Mouse (Mus musculus) cortical plate, adult 2 months (tissue): ENCODE results near the gene Sbk1. TPM values are rescaled to one million over a fixed set of nuclear protein-coding genes. Genes with fewer than 3 reads are reported as not detected.

Experiments used
- H3K27ac ChIP-seq: fragments of 200-500 bp; 2 replicates; pipeline ENCODE4 v1.5.1; 2012; ENCODE audit warnings: low read length, control low read depth, inconsistent platforms; ENCODE audit not compliant: insufficient read depth
- H3K4me1 ChIP-seq: fragments of 200-500 bp; 2 replicates; pipeline ENCODE4 v1.6.1; 2011; ENCODE audit warnings: low read length; ENCODE audit not compliant: control insufficient read depth, insufficient read depth
- H3K4me3 ChIP-seq: fragments of 200-500 bp; 2 replicates; pipeline ENCODE4 v1.5.1; 2011; ENCODE audit warnings: mild to moderate bottlenecking, low read length, control low read depth; ENCODE audit not compliant: insufficient read depth
- CTCF ChIP-seq: fragments of 200-500 bp; IDR thresholded peaks from 2 replicates; pipeline ENCODE4 v1.5.1; 2011; ENCODE audit warnings: mild to moderate bottlenecking, control low read depth, low read length; ENCODE audit not compliant: insufficient read depth; ENCODE audit errors: extremely low read depth
- POLR2A ChIP-seq: fragments of 200-500 bp; IDR thresholded peaks from 2 replicates; pipeline ENCODE4 v1.6.1; 2011; ENCODE audit warnings: mild to moderate bottlenecking, low read length, control low read depth; ENCODE audit not compliant: insufficient read depth; ENCODE audit errors: extremely low read depth
- polyA plus RNA-seq: library from polyadenylated mRNA; depleted of rRNA; stranded (reverse); fragments of >200 nt; gene quantifications from 2 replicates; pipeline ENCODE4 v1.2.3, GENCODE M21; 2012; rRNA removed

Gene Sbk1
- polyA plus RNA-seq = 46.1 and 49.2 TPM in 2 replicates

DNA sequence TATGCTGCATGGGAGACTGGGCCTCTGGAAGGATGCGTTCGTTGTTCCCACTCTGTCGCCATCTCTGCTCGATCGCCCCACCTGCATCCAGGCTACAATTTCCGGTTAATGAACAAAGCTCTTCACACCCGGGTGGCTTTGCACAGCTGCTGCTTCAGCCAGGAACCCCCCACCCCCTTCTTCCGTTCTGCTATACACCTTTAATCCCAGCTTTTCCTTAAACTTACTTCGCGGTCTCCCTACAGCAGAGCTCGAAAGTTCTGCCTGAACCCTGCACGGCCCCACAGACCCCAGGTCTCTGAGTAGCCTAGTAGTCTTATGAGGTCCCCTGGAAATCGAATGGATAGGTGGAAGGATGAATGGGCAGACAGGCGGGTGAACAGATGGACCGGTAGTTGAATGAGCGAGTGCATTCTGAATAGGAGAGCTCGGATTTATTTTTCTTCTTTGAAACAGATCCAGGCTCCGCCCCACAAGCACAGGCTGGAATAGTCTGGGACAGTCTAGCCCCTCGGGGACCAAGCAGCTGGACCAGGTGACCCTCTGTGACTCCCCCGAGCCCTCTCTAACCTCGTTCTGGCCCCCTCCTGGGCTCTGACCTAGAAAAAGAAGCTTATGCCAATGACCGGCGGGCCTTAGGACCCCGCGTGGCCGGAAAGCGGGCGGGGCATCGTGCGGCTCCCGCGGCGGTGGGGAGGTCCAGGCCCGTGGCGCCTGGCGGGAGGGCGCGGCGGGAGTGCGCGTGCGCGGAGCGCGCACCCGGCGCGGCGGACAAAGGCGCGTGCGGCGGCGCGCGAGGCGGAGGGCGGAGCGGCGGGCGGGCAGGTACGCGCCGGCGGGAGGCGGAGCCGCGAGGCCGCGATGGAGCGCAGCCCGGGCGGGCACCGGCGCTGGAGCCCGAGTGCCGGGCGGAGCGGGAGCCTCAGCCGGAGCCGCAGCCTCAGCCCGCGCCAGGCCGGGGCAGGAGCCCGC, at the start of gene Sbk1:
Gene Sbk1 (plus strand): TSS at position 908 of the 972 bp plus-strand sequence.
- H3K27ac ChIP-seq = peak within 1 kb of the TSS; percentile 91
- peak within 1 kb of the TSS; percentile 82 for H3K4me3 ChIP-seq
- 0 out of 2 replicates have a peak, but pooled peaks have one; percentile 28 for TF ChIP-seq POLR2A
- TF ChIP-seq CTCF = no peak
- H3K4me1 ChIP-seq = peaks cover 4% of the 10 kb centered on the region; the same call in 1 of the 2 replicates

DNA sequence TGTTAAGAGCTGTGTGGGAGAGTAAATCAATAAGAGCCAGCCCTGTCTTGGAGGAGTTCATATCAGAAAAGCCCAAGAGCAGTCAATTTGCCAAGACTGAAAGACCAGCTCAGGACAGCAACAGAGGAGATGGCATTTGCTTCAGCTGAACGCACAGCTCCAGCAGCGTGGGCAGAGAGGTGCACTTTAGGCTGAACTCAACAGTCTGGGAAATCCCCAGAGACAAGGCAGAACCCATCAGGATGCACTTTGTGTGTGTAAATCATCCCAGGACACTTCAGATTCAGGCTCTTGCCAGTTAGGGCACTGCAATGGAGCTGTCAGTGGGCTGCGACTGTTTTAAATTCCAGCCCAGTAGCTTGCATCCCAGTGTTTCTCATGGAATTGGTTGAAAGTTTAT, 49.7 kb upstream of the Sbk1 start:
- no peak overlapping the region for H3K4me3 ChIP-seq
- H3K4me1 ChIP-seq = no peaks in the 10 kb centered on the region
- no peak overlapping the region for H3K27ac ChIP-seq
- TF ChIP-seq CTCF (no peak), POLR2A (no peak)

GRCm38 (mm10) chr7:126226136-126226535, 46.3 kb upstream of the Sbk1 start:
- TF ChIP-seq POLR2A (no peak), CTCF (no peak)
- H3K4me1 ChIP-seq = no peaks in the 10 kb centered on the region
- no peak overlapping the region for H3K4me3 ChIP-seq
- H3K27ac ChIP-seq = no peak overlapping the region

- no peaks in the 10 kb centered on the region for H3K4me1 ChIP-seq
- no peak overlapping the region for H3K4me3 ChIP-seq
- no peak for TF ChIP-seq CTCF
- TF ChIP-seq POLR2A = no peak
- H3K27ac ChIP-seq = no peak overlapping the region
Measured at GRCm38 (mm10) chr7:126230357-126231148, 41.9 kb upstream of the Sbk1 start.

GRCm38 (mm10) chr7:126232345-126233071, 39.9 kb upstream of the Sbk1 start:
- Histone ChIP-seq H3K4me3 (no peak overlapping the region), H3K27ac (no peak overlapping the region), H3K4me1 (no peaks in the 10 kb centered on the region; the same call in 1 of the 2 replicates)
- no peak for TF ChIP-seq POLR2A

- H3K27ac ChIP-seq = no peak overlapping the region
- no peak overlapping the region for H3K4me3 ChIP-seq
- H3K4me1 ChIP-seq = no peaks in the 10 kb centered on the region; the same call in 1 of the 2 replicates
- TF ChIP-seq POLR2A (no peak), CTCF (no peak)
Measured at GRCm38 (mm10) chr7:126234611-126235010, 37.8 kb upstream of the Sbk1 start.

- H3K4me1 ChIP-seq = no peaks in the 10 kb centered on the region; the same call in 1 of the 2 replicates
- no peak overlapping the region for H3K4me3 ChIP-seq
- no peak for TF ChIP-seq CTCF
- TF ChIP-seq POLR2A = no peak
- H3K27ac ChIP-seq = no peak overlapping the region
Measured at GRCm38 (mm10) chr7:126236083-126236793, 36.2 kb upstream of the Sbk1 start.

DNA sequence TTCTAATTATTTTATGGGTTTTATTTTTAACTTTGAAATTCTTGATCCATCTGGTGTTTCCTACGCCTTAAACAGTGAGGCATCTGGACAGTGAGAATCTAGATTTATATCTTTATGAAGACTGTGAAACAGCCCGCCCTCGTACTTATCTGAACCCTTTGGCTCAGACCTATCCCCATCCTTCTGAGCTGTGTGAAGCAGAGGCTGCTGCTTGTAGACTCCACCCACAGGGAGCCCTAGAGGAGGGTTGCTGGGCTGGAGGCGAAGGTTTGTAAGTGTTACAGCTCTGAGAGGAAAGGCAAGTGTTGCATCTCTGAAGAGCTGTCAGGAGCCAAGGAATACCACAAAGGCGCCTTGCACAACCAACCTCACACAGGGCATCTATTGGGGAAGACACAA, 35.6 kb upstream of the Sbk1 start:
- no peak overlapping the region for H3K27ac ChIP-seq
- H3K4me1 ChIP-seq = no peaks in the 10 kb centered on the region; the same call in 1 of the 2 replicates
- no peak overlapping the region for H3K4me3 ChIP-seq
- TF ChIP-seq CTCF (no peak), POLR2A (no peak)

DNA sequence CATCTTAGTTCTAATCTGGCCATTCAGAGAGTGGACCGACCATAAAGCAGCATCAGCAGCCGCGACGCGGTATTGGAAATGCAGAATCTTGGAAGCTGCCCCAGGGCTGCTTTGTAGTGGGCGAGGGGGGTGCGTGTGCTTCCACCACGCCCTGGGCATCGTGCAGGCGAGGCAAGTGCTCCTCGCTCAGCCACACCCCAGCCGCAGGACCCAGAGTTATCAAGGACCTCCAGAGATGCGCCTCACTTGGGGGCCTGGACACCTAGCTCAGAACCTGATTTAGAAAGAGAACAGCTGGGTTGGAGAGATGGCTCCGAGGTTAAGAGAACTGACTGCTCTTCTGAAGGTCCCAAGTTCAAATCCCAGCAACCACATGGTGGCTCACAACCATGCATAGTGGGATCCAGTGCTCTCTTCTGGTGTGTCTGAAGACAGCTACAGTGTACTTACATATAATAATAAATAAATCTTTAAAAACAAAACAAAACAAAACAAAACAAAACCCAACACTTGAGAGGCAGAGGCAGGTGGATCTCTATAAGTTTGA, 31.5 kb upstream of the Sbk1 start:
- H3K4me3 ChIP-seq = no peak overlapping the region
- no peak for TF ChIP-seq POLR2A
- no peak for TF ChIP-seq CTCF
- no peaks in the 10 kb centered on the region; the same call in 1 of the 2 replicates for H3K4me1 ChIP-seq
- H3K27ac ChIP-seq = no peak overlapping the region
